ENCODE assay signal across 27 mouse cellular contexts in genomic region chr5:97087746-97088145, GRCm38 (mm10). TPM values are rescaled to one million over a fixed set of nuclear protein-coding genes. Genes with fewer than 3 reads are reported as not detected.
DNase-seq lines count a peak whose midpoint lies in the region; ATAC-seq and TF ChIP-seq lines count a peak whose summit lies in the region.
"Had no signal": no experiment of that assay in that cellular context is flagged by ENCODE, and none has a peak within 500 bp of the region (broad histone marks: within the 10 kb centered on the region; RNA-seq: fewer than 3 reads in every experiment).

No protein-coding gene starts in this region.

- H3K9me3 ChIP-seq in forebrain, embryonic 11.5 days (ENCODE audit: control insufficient read depth, low read length), result no peaks in the 10 kb centered on the region
- no peaks in the 10 kb centered on the region for H3K9me3 ChIP-seq in forebrain, embryonic 12.5 days
- no peaks in the 10 kb centered on the region for H3K9me3 ChIP-seq in heart, embryonic 13.5 days
- H3K9me3 ChIP-seq in limb, embryonic 10.5 days (replicated peaks), result no peaks in the 10 kb centered on the region
- H3K9me3 ChIP-seq: embryonic facial prominence, embryonic 10.5 days; embryonic facial prominence, embryonic 15.5 days; forebrain, embryonic 15.5 days; hindbrain, embryonic 15.5 days; kidney, embryonic 15.5 days; limb, embryonic 15.5 days; liver, embryonic 13.5 days; neural tube, embryonic 12.5 days had no signal

- no peak for TF ChIP-seq CTCF in left cerebral cortex, adult 2 months (IDR thresholded peaks at IDR 0.05)

- ATAC-seq in forebrain, embryonic 11.5 days (replicated peaks; ENCODE audit: low FRiP score), result no peak
- no peak for ATAC-seq in forebrain, embryonic 12.5 days (ENCODE audit: low FRiP score)
- no peak for ATAC-seq in heart, embryonic 13.5 days (ENCODE audit: extremely low read depth, insufficient number of reproducible peaks, low FRiP score, low TSS enrichment)
- ATAC-seq: forebrain, embryonic 15.5 days; inflammation-experienced regulatory T-cells, adult 6 months; midbrain, embryonic 16.5 days had no signal

- H3K27ac ChIP-seq in forebrain, embryonic 11.5 days (ENCODE audit: low read depth, low read length), result no peak overlapping the region
- H3K27ac ChIP-seq in forebrain, embryonic 12.5 days, result no peak overlapping the region
- H3K27ac ChIP-seq in heart, embryonic 13.5 days (replicated peaks), result peak overlapping the region; percentile 42; the same call in 1 of the 2 replicates
- no peak overlapping the region for H3K27ac ChIP-seq in left cerebral cortex, adult 2 months
- no peak overlapping the region for H3K27ac ChIP-seq in limb, embryonic 10.5 days
- H3K27ac ChIP-seq: embryonic facial prominence, embryonic 10.5 days; embryonic facial prominence, embryonic 15.5 days; forebrain, embryonic 15.5 days; hindbrain, embryonic 15.5 days; kidney, embryonic 15.5 days; limb, embryonic 15.5 days; liver, embryonic 13.5 days; neural tube, embryonic 12.5 days had no signal

- H3K4me1 ChIP-seq in forebrain, embryonic 11.5 days (replicated peaks; ENCODE audit: control insufficient read depth, insufficient read depth, low read length), result no peaks in the 10 kb centered on the region
- H3K4me1 ChIP-seq in forebrain, embryonic 12.5 days, result no peaks in the 10 kb centered on the region; the same call in 1 of the 2 replicates
- H3K4me1 ChIP-seq in heart, embryonic 13.5 days, result peaks cover 9% of the 10 kb centered on the region
- H3K4me1 ChIP-seq in limb, embryonic 10.5 days, result no peaks in the 10 kb centered on the region
- H3K4me1 ChIP-seq: embryonic facial prominence, embryonic 10.5 days; embryonic facial prominence, embryonic 15.5 days; hindbrain, embryonic 15.5 days; limb, embryonic 15.5 days; neural tube, embryonic 12.5 days had no signal

- H3K27me3 ChIP-seq in forebrain, embryonic 11.5 days (ENCODE audit: control insufficient read depth, insufficient read depth, low read length), result no peaks in the 10 kb centered on the region
- H3K27me3 ChIP-seq in forebrain, embryonic 12.5 days, result no peaks in the 10 kb centered on the region
- no peaks in the 10 kb centered on the region for H3K27me3 ChIP-seq in heart, embryonic 13.5 days (replicated peaks)
- no peaks in the 10 kb centered on the region for H3K27me3 ChIP-seq in limb, embryonic 10.5 days (ENCODE audit: low read depth, poor library complexity, severe bottlenecking)
- H3K27me3 ChIP-seq: embryonic facial prominence, embryonic 15.5 days; forebrain, embryonic 15.5 days; hindbrain, embryonic 15.5 days; kidney, embryonic 15.5 days; limb, embryonic 15.5 days; liver, embryonic 13.5 days; neural tube, embryonic 12.5 days had no signal

- H3K4me3 ChIP-seq in forebrain, embryonic 11.5 days (ENCODE audit: low read depth, low read length), result no peak overlapping the region
- no peak overlapping the region for H3K4me3 ChIP-seq in forebrain, embryonic 12.5 days (replicated peaks)
- no peak overlapping the region for H3K4me3 ChIP-seq in heart, embryonic 13.5 days
- H3K4me3 ChIP-seq in left cerebral cortex, adult 2 months, result no peak overlapping the region
- H3K4me3 ChIP-seq in limb, embryonic 10.5 days, result no peak overlapping the region
- H3K4me3 ChIP-seq: embryonic facial prominence, embryonic 10.5 days; embryonic facial prominence, embryonic 15.5 days; forebrain, embryonic 15.5 days; hindbrain, embryonic 15.5 days; kidney, embryonic 15.5 days; limb, embryonic 15.5 days; liver, embryonic 13.5 days; neural tube, embryonic 12.5 days had no signal

- H3K9ac ChIP-seq in forebrain, embryonic 11.5 days (ENCODE audit: low read length), result no peak overlapping the region
- no peak overlapping the region for H3K9ac ChIP-seq in forebrain, embryonic 12.5 days
- H3K9ac ChIP-seq in heart, embryonic 13.5 days, result 0 out of 2 replicates have a peak overlapping the region, but pooled peaks have one; percentile 28
- H3K9ac ChIP-seq: embryonic facial prominence, embryonic 15.5 days; forebrain, embryonic 15.5 days; hindbrain, embryonic 15.5 days; kidney, embryonic 15.5 days; limb, embryonic 15.5 days; liver, embryonic 13.5 days; lung, embryonic 14.5 days; neural tube, embryonic 12.5 days had no signal

- H3K4me2 ChIP-seq in forebrain, embryonic 11.5 days (ENCODE audit: low read depth, low read length, severe bottlenecking), result no peak overlapping the region
- H3K4me2 ChIP-seq in forebrain, embryonic 12.5 days, result no peak overlapping the region
- H3K4me2 ChIP-seq in heart, embryonic 13.5 days, result peak overlapping the region; percentile 39
- H3K4me2 ChIP-seq: embryonic facial prominence, embryonic 15.5 days; forebrain, embryonic 15.5 days; hindbrain, embryonic 15.5 days; kidney, embryonic 15.5 days; limb, embryonic 15.5 days; liver, embryonic 13.5 days; lung, embryonic 14.5 days; midbrain, embryonic 11.5 days; neural tube, embryonic 12.5 days had no signal

- WGBS in forebrain, embryonic 11.5 days, result 95% methylated on average over 16 of the region's 16 CpGs
- WGBS in forebrain, embryonic 12.5 days, result 93% methylated on average over 16 of the region's 16 CpGs
- 91% methylated on average over 16 of the region's 16 CpGs for WGBS in heart, embryonic 13.5 days
- 93% methylated on average over 16 of the region's 16 CpGs for WGBS in limb, embryonic 10.5 days

- no peaks in the 10 kb centered on the region for H3K36me3 ChIP-seq in forebrain, embryonic 11.5 days (ENCODE audit: control insufficient read depth, insufficient read depth, low read length)
- H3K36me3 ChIP-seq in forebrain, embryonic 12.5 days (replicated peaks), result peaks cover 45% of the 10 kb centered on the region
- peaks cover 32% of the 10 kb centered on the region for H3K36me3 ChIP-seq in heart, embryonic 13.5 days
- peaks cover 51% of the 10 kb centered on the region for H3K36me3 ChIP-seq in limb, embryonic 10.5 days

- intact Hi-C loops in left cerebral cortex, adult 2 months (cut with DNase I), result no loop called here

- DNase-seq in forebrain, embryonic 11.5 days (ENCODE audit: low spot score), result peak; percentile 45
- DNase-seq in heart, postnatal 4 days, result no peak
- peak; percentile 6 to 7 for DNase-seq in left cerebral cortex, adult 2 months (ENCODE audit: extremely low spot score in 1 of 2, low spot score in 2 of 2)
- no peak for DNase-seq in left cerebral cortex, adult 18-20 months (ENCODE audit: low spot score in 2 of 2)
- DNase-seq in limb, embryonic 10.5 days (ENCODE audit: low spot score), result peak; percentile 15
- no peak for DNase-seq in embryo, embryonic 9.5 days (ENCODE audit: extremely low spot score)
- DNase-seq: adrenal gland, postnatal 25 days; cerebellum, adult 18-20 months; cerebellum, postnatal 14 days; left cerebral cortex, postnatal 4 days; liver, embryonic 13.5 days; right cerebral cortex, adult 18-20 months; thymus, adult 18-20 months; thymus, postnatal 36 days had no signal

RNA-seq across cellular contexts. Expression of gene Paqr3, which starts 23.6 kb away (rescaled TPM):
- 12.3 and 14.0 TPM in 2 replicates for polyA plus RNA-seq in forebrain, embryonic 11.5 days (2014; fragmentation: Nextera tagmentation; extraction: Ambion mirVana)
- 16.6 and 17.1 TPM in 2 replicates for polyA plus RNA-seq in forebrain, embryonic 12.5 days (2016; fragmentation: Nextera tagmentation; extraction: Ambion mirVana)
- 1.7 and 1.8 TPM in 2 replicates for polyA plus RNA-seq in heart, embryonic 13.5 days (2015; fragmentation: Nextera tagmentation; extraction: Ambion mirVana)
- 1 to 10 TPM; 3.0 to 3.6 TPM for total RNA-seq in heart, postnatal 4 days (2021)
- 10 to 100 TPM; 24.2 to 25.1 TPM for total RNA-seq in left cerebral cortex, adult 2 months (2021)
- 10 to 100 TPM; 21.0 to 25.0 TPM for total RNA-seq in left cerebral cortex, adult 18-20 months (2021)
- polyA plus RNA-seq in limb, embryonic 10.5 days (2016; fragmentation: Nextera tagmentation; extraction: Ambion mirVana), result 8.7 and 10.8 TPM in 2 replicates

Comparison
In these comparisons a context has a peak if more than half of its experiments do, and no peak if none do; other contexts are left out.
1. DNase-seq: peak in forebrain, embryonic 11.5 days (single experiment), left cerebral cortex, adult 2 months (2 of 2) and limb, embryonic 10.5 days (single experiment); none in heart, postnatal 4 days (single experiment), left cerebral cortex, adult 18-20 months (0 of 2) and embryo, embryonic 9.5 days (single experiment).